Mouse (Mus musculus) heart, adult 18-20 months (tissue): ENCODE measurements around the gene Vmac. TPM values are rescaled to one million over a fixed set of nuclear protein-coding genes. Genes with fewer than 3 reads are reported as not detected.

Source experiments
- DNase-seq, 2 experiments: peaks; one replicate each; pipeline ENCODE4 v3.0.0; 2021 to 2022; ENCODE audit warnings: mixed read lengths in 1 of 2
- total RNA-seq, 2 experiments: library from RNA; stranded (reverse); gene quantifications; 2 replicates each; pipeline ENCODE4 v1.2.3; 2021

Gene Vmac
- total RNA-seq, 2 experiments from 2014 or later, result 3.3 to 4.5 TPM

DNA sequence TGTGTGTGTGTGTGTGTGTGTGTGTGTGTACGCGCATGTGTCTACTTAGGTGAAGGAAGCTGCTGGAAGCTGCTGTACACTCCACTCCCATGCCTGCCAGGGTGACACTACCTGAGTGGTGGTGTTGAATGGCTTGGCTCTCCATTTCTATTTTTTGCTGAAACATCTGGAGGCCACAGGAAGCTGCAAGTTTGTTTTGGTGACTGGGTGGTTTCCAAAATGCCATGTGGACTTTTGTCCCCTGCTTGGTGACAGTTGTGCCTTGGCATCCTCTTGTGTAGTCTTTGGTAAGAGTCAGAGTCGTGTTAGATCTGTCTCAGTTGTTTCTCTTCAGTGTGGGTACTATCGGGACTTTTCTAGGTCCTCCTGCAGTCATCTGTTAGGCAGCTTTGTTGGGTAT is 31.0 kb downstream of the Vmac start:
- DNase-seq, result no peak

DNA sequence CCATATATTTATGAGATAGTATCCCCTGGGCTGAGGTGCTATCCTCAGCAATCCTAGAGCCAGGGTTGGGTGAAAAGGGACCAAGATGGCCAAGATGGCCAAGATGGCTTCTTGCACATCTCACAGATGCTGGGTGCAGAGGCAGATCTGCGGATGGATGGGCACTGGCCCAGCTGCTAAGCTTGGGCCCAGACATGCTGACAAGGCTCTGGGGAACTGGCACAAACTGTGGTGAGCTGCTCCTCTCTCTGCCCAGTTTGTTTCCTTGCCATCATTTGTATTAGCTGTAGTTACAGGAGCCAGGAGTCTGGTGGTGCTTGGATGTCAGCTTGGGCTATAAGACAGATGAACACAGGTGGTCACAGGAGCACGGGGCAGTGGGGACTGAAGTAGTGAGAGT is 33.2 kb downstream of the Vmac start:
- no peak for DNase-seq

DNA sequence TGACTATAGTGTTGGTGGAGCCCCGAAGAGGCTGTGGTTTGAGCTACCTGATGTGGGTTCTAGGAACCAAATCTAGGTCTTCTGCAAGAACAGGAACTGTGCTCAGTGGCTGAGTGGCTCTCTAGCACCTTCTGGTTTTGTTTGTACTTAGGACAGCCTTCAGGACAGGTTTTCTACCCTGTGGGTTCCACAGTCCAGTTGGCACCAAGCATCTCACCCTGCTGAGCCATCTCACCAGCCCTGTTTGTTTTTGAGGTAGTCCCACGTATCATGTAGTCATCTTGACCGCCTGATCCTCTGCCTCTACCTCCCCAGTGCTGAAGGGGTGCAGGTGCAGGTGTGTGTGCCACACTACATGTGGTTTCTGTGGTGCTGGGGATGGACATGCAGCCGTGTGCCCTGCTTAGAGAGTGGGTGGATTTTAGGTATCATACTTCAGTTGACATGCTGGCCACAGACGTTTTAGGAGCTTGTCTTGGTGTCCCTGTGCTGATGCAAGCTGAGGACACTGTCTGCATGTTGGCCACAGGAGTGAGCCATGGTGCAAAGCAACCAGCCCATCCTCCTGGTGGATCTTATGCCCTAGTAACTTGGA is 34.2 kb downstream of the Vmac start:
- DNase-seq, result no peak

DNA sequence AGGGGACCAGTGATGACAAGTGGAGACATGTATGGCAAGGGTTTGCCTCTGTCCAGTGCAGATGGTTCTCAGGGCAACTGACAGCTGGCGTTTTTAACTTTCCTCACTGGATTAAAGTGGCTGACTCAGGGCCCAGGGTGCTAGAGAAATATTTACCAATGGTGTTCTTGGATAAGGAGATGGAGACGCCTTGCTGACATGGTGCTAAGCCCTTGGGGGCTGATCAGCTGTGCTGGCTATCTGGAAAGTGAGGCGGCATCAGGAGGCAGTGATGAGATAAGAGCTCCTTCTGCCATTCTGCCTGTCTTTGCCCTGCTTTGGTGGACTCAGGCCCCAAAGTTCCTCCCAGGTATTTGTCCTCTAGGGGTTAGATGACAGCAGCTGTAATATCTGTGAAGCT is 34.9 kb downstream of the Vmac start:
- no peak for DNase-seq

DNA sequence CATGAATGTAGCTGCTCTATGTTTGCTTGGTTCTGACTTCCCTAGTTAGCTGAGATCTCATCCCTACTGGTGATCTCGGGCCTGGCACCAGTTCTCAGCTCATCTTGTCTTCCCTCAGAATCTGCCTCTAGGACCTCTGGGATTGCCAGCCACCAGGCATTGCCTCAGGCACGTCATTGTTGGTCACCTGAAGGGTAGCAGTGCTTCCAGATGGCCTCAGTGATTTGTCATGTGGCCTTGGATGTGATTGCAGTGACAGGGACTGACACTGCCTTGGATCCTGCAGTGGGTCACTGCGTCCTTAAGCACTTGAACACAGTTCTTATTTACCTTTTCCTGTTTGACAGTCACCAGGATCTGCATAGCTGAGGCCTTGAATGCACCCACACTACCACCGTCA is 36.0 kb downstream of the Vmac start:
- no peak for DNase-seq

DNA sequence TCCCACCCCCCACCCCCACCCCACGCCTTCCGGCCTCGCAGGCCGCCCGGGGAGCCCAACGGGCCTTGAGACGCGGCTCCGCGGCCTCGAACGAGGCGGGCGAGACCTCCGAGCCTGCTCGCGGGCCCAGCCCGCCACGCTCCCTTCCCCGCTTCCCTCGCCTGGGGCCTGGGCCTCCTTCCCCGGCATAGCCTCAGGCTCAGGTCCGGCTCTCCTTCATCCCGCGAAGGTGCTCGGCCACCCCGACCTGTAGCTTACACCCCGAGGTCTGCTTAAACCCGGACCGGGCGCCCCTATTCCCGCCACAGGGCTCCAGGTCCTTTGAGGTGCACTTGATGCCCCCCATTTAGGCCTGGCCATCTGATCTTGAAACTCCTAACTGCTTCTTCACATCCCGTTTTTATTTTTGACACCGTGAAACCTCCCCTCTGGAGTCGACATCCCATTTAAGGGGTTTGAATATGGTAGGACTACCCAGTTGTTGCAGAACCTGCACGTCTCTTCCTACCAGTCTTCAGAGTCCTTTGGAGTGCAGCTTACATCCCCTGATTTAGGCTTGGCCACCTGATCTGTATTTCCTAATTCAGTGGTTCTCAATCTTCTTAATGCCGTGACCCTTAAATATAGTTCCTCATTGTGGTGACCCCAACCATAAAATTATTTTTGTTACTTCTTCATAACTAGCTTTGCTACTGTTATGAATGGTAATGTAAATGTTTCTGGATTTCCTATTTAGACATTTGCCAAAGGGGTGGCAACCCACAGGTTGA is 44.0 kb downstream of the Vmac start:
- peak; percentile 18 to 40 for DNase-seq

DNA sequence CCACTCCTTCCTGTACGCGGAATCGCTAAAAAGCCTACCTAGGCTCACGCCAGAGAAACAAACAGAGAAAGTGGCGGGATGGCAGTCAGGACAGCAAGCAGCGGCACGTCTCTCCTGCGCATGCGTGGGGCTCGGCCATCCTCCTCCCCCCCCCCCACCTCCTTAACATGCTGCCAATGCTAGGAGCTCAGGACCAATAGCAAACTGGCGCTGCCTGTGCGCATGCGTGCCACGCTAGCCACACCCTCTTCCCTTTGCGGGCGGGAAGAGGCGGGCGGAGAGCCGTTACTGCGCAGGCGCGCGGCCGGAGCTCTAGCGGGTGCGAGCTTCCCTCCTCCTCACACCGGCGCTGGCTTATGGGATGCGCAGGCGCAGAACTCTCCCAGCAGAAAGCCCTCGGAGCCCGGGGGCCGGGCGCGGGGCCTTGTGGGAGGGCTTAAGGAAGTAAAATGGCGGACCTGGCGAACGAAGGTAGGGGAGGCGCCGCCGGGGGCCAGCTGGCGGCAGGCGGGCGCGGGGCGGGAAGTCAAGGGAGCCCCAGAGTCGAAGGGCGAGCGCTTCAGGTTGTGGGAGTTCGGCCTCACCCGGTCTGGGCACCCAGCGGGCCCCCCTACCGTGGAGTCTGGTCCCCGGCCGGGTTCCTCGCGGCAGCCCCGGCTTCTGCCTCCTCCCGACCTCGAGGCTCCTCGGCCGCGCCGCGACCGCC is 44.7 kb downstream of the Vmac start, which contains the start of gene Ranbp3:
TSS of gene Ranbp3 (plus strand) at position 354 of the 706 bp plus-strand sequence.
- DNase-seq, result peak; percentile 97 to 100

DNA sequence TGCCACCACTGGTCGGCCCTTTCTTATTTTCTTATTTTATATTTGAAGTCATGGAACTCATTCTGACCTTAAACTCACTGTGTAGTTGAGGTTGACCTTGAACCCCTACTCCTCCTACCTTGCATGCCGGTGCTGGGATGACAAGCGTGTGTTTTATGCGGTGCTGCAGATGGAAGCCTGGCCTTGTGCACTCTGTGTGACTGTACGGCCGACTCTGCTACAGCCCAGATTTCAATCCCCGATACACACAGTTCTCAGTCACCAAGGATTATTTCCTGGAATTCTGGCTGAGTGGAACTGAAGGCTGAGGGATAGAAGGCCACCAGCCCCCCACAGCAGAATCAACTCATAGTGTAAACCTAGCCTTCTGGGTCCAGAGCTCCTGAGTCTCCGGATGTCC is 48.1 kb downstream of the Vmac start:
- DNase-seq, result no peak

DNA sequence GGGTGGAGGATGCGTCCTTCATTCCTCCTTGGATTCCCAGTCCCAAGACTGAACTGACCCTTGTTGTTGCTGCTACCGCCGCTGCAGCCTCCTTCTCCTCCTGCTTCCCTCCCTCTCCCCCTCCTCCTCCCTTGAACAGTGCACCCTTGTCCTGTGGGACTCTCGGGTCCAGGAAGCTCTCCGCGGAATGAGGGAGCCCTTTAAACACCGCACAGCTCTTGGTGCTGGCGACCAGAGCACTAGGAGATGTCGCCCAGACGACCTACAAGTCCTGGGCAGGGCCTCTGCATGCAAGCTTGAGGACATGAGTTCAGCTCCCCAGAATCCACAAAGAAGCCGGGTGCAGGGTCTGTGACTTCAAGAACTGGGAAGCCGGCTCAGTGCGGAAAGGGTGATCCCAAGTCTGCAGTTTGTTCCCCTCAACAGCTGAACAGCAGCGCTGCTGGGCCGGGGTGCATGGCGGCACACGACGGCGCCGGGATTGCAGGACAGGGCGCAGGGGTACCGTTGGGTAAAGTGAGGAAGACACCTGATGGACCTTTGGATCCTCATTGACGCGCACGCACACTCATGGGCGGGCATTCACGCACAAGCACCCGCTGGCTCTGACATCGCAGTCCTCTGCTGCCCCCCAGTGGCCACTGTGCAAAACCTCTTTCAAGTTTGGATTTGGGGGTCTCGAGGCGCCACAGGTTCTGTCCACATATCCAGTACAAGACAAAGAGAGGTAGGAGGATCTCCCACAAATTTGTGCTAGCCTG is 49.3 kb downstream of the Vmac start:
- peak; percentile 76 to 93 for DNase-seq

DNA sequence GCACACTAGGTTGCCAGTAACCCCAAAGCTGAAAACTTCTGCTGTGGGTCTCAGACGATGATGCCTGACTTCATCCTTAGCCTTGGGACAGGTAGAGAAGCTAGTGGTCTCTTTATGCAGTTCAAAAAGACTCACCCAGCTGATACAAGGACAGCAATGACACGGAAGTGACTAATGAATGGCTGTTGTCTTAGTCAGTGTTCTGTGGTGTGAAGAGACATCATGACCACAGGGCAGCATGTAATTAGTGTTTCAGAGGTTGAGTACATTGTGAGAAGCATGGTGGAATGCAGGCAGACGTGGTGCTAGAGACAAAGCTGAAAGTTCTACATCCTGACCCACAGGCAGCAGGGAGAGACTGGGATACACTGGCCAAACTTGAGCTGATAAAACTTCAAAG is 50.2 kb downstream of the Vmac start:
- DNase-seq, result no peak

DNA sequence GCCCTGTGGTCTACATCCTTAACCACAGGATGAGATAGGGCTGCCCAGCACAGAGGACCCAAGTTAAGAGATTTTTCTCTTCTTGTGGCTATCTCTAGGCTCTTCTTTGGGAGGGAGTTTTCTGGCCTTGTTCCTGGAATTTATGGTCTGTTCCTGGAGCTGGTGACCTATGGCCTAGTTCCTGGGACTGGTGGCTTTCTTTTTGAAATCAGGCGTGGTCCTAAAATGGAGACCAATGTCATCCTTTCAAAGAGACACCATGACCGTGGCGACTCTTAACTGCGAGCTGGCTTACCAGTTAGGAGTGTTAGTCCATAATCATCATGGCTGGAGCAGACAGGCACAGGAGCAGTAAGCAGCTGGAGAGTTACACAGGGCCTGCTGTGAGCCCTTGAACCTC is 51.4 kb downstream of the Vmac start:
- DNase-seq, result no peak

DNA sequence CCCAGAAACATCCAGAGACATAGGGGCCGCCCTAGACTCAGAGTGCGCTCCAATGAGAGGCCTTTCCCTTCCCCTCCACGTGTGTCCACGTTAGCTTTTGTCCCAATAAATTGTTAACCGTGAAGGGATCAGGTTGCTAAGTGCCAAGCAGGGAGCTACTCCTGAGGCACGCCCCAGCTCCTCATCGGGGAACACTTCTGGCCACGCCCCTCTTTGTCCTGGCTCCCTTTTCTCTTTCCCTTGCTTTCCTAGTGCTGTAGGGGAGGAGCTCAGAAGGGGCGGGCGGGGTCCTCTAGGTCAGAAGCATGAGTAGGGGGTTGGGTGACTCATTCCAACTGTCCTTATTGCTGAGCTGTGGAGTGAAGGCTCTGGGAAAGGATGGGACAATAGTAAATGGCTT is 53.5 kb downstream of the Vmac start:
- DNase-seq, result no peak

Other genes with a start within 250 kb of the Vmac start
- gene Ptprs, start 241.5 kb downstream of the Vmac start, total RNA-seq, result 10 to 100 TPM; 50.3 to 54.3 TPM
- gene Znrf4, start 205.6 kb downstream of the Vmac start, total RNA-seq, result not detected
- gene Gm20219, start 163.6 kb downstream of the Vmac start, total RNA-seq, result under 1 TPM; 0.20 to 0.23 TPM
- gene Safb2, start 133.4 kb downstream of the Vmac start, total RNA-seq, result 10 to 100 TPM; 36.0 to 41.9 TPM
- 10 to 100 TPM; 59.6 to 68.5 TPM for gene Safb, start 133.2 kb downstream of the Vmac start, total RNA-seq
- gene 2410015M20Rik, start 108.3 kb downstream of the Vmac start, total RNA-seq, result 100 to 1,000 TPM; 341 TPM
- 100 to 1,000 TPM; 760 to 782 TPM for gene Rpl36, start 104.6 kb downstream of the Vmac start, total RNA-seq
- gene Lonp1, start 91.1 kb downstream of the Vmac start, total RNA-seq, result 100 to 1,000 TPM; 125 to 130 TPM
- gene Catsperd, start 89.9 kb downstream of the Vmac start, total RNA-seq, result under 1 TPM in 1 of 2 experiments, not detected in 1; 0.10 TPM
- 10 to 100 TPM; 33.8 to 35.7 TPM for gene Ranbp3, start 44.7 kb downstream of the Vmac start, total RNA-seq
- 100 to 1,000 TPM; 844 to 954 TPM for gene Ndufa11, start 255 bp downstream of the Vmac start, total RNA-seq
- 10 to 100 TPM; 25.1 to 32.1 TPM for gene Nrtn, start 39.5 kb upstream of the Vmac start, total RNA-seq
- gene Dus3l, start 46.7 kb upstream of the Vmac start, total RNA-seq, result 10 to 100 TPM; 15.3 to 16.1 TPM
- gene Prr22, start 52.2 kb upstream of the Vmac start, total RNA-seq, result under 1 TPM in 1 of 2 experiments, not detected in 1; 0.32 TPM
- gene Rfx2, start 113.0 kb upstream of the Vmac start, total RNA-seq, result 1 to 10 TPM; 2.5 to 3.1 TPM
- gene Acsbg2, start 156.4 kb upstream of the Vmac start, total RNA-seq, result not detected
- not detected for gene 1700061G19Rik, start 157.5 kb upstream of the Vmac start, total RNA-seq
- gene Mllt1, start 217.4 kb upstream of the Vmac start, total RNA-seq, result 10 to 100 TPM; 24.3 to 25.9 TPM